14 mouse cellular contexts compared by ENCODE assay signal in the genomic region with DNA sequence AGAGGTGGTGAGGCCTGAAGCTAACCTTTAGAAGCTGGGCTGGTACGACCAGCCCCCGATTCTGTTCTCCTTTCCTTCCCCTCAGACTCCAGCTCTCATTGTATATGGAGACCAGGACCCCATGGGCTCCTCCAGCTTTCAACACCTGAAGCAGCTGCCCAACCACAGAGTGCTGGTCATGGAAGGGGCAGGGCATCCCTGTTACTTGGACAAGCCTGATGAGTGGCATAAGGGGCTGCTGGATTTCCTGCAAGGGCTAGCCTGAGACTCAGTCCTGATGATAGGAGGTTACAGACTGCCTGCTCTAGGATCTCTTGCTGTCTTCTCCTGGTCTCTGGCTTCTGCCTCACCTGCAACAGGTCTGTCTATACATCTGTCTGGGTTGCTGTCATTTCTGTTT. TPM values are rescaled to one million over a fixed set of nuclear protein-coding genes. Genes with fewer than 3 reads are reported as not detected.
DNase-seq lines count a peak whose midpoint lies in the region; ATAC-seq and TF ChIP-seq lines count a peak whose summit lies in the region.
"Had no signal": no experiment of that assay in that cellular context is flagged by ENCODE, and none has a peak within 500 bp of the region (broad histone marks: within the 10 kb centered on the region; RNA-seq: fewer than 3 reads in every experiment).

No protein-coding gene starts in this region.

- H3K4me3 ChIP-seq in hindbrain, embryonic 10.5 days, result peak overlapping the region; percentile 91
- H3K4me3 ChIP-seq in hindbrain, postnatal 0 days (ENCODE audit: low read length), result no peak overlapping the region
- H3K4me3 ChIP-seq in neural tube, embryonic 12.5 days, result no peak overlapping the region
- no peak overlapping the region for H3K4me3 ChIP-seq in limb, embryonic 11.5 days (ENCODE audit: low read depth, low read length)
- H3K4me3 ChIP-seq in midbrain, embryonic 15.5 days, result no peak overlapping the region

- DNase-seq in hindbrain, embryonic 10.5 days (ENCODE audit: low spot score), result no peak
- no peak for DNase-seq in hindbrain, postnatal 0 days (ENCODE audit: low spot score)
- DNase-seq in neural tube, embryonic 10.5 days (ENCODE audit: extremely low spot score, low spot score), result no peak
- DNase-seq in limb, embryonic 11.5 days (ENCODE audit: low spot score), result no peak
- DNase-seq in gastrocnemius, postnatal 4 days (ENCODE audit: low spot score in 2 of 2), result no peak
- DNase-seq in left cerebral cortex, postnatal 10 days (ENCODE audit: extremely low spot score in 1 of 2, low spot score in 2 of 2), result no peak
- DNase-seq: heart, postnatal 14 days; thymus, postnatal 4 days had no signal

- no peak overlapping the region for H3K9ac ChIP-seq in hindbrain, postnatal 0 days (replicated peaks; ENCODE audit: low read length)
- H3K9ac ChIP-seq in neural tube, embryonic 12.5 days, result 0 out of 2 replicates have a peak overlapping the region, but pooled peaks have one; percentile 93
- no peak overlapping the region; the same call in 1 of the 2 replicates for H3K9ac ChIP-seq in limb, embryonic 11.5 days (ENCODE audit: low read length)
- no peak overlapping the region for H3K9ac ChIP-seq in midbrain, embryonic 15.5 days
- H3K9ac ChIP-seq: intestine, embryonic 15.5 days; liver, embryonic 15.5 days had no signal

- H3K4me1 ChIP-seq in hindbrain, embryonic 10.5 days (replicated peaks), result peaks cover 90% of the 10 kb centered on the region
- peaks cover 30% of the 10 kb centered on the region for H3K4me1 ChIP-seq in hindbrain, postnatal 0 days (ENCODE audit: insufficient read depth, low read length)
- peaks cover 70% of the 10 kb centered on the region for H3K4me1 ChIP-seq in neural tube, embryonic 12.5 days
- H3K4me1 ChIP-seq in limb, embryonic 11.5 days (ENCODE audit: control insufficient read depth, insufficient read depth, low read length), result peaks cover 69% of the 10 kb centered on the region
- H3K4me1 ChIP-seq in midbrain, embryonic 15.5 days, result peaks cover 63% of the 10 kb centered on the region

- intact Hi-C loops in left cerebral cortex, postnatal 10 days (cut with DNase I), result no loop called here

- no peaks in the 10 kb centered on the region for H3K9me3 ChIP-seq in hindbrain, embryonic 10.5 days
- no peaks in the 10 kb centered on the region for H3K9me3 ChIP-seq in hindbrain, postnatal 0 days (ENCODE audit: low read length)
- no peaks in the 10 kb centered on the region for H3K9me3 ChIP-seq in neural tube, embryonic 12.5 days
- H3K9me3 ChIP-seq in limb, embryonic 11.5 days (ENCODE audit: control insufficient read depth, low read length), result no peaks in the 10 kb centered on the region
- no peaks in the 10 kb centered on the region for H3K9me3 ChIP-seq in midbrain, embryonic 15.5 days
- H3K9me3 ChIP-seq: intestine, embryonic 15.5 days; liver, embryonic 15.5 days had no signal

- H3K36me3 ChIP-seq in hindbrain, embryonic 10.5 days, result peaks cover 9% of the 10 kb centered on the region
- H3K36me3 ChIP-seq in hindbrain, postnatal 0 days (ENCODE audit: insufficient read depth, low read length), result no peaks in the 10 kb centered on the region
- H3K36me3 ChIP-seq in neural tube, embryonic 12.5 days, result no peaks in the 10 kb centered on the region
- H3K36me3 ChIP-seq in limb, embryonic 11.5 days (ENCODE audit: control insufficient read depth, insufficient read depth, low read length), result no peaks in the 10 kb centered on the region; the same call in 1 of the 2 replicates
- no peaks in the 10 kb centered on the region for H3K36me3 ChIP-seq in midbrain, embryonic 15.5 days (replicated peaks)
- H3K36me3 ChIP-seq: intestine, embryonic 15.5 days; liver, embryonic 15.5 days had no signal

- 49% methylated on average over 2 of the region's 2 CpGs for WGBS in hindbrain, embryonic 10.5 days
- WGBS in hindbrain, postnatal 0 days, result 79% methylated on average over 2 of the region's 2 CpGs
- WGBS in neural tube, embryonic 12.5 days, result 61% methylated on average over 2 of the region's 2 CpGs
- WGBS in limb, embryonic 11.5 days, result 33% methylated on average over 2 of the region's 2 CpGs
- 69% methylated on average over 2 of the region's 2 CpGs for WGBS in midbrain, embryonic 15.5 days

- H3K27ac ChIP-seq in hindbrain, embryonic 10.5 days, result peak overlapping the region; percentile 97
- H3K27ac ChIP-seq in hindbrain, postnatal 0 days, result no peak overlapping the region
- no peak overlapping the region for H3K27ac ChIP-seq in neural tube, embryonic 12.5 days
- H3K27ac ChIP-seq in limb, embryonic 11.5 days (replicated peaks; ENCODE audit: low read depth, low read length), result 0 out of 2 replicates have a peak overlapping the region, but pooled peaks have one; percentile 14
- H3K27ac ChIP-seq in midbrain, embryonic 15.5 days, result peak overlapping the region; percentile 91
- H3K27ac ChIP-seq: intestine, embryonic 15.5 days; liver, embryonic 15.5 days had no signal

- peaks cover 4% of the 10 kb centered on the region; the same call in 1 of the 2 replicates for H3K27me3 ChIP-seq in hindbrain, embryonic 10.5 days (ENCODE audit: insufficient read depth, poor library complexity, severe bottlenecking)
- H3K27me3 ChIP-seq in hindbrain, postnatal 0 days (ENCODE audit: insufficient read depth, low read length), result no peaks in the 10 kb centered on the region
- no peaks in the 10 kb centered on the region for H3K27me3 ChIP-seq in neural tube, embryonic 12.5 days (replicated peaks)
- H3K27me3 ChIP-seq in limb, embryonic 11.5 days (ENCODE audit: control insufficient read depth, insufficient read depth, low read length), result no peaks in the 10 kb centered on the region
- H3K27me3 ChIP-seq in midbrain, embryonic 15.5 days (replicated peaks), result no peaks in the 10 kb centered on the region
- H3K27me3 ChIP-seq: intestine, embryonic 15.5 days had no signal

- H3K4me2 ChIP-seq in hindbrain, postnatal 0 days (ENCODE audit: low read depth, low read length), result no peak overlapping the region
- H3K4me2 ChIP-seq in neural tube, embryonic 12.5 days (replicated peaks), result peak overlapping the region; percentile 92
- peak overlapping the region; percentile 79 for H3K4me2 ChIP-seq in limb, embryonic 11.5 days (ENCODE audit: low read depth, severe bottlenecking)
- no peak overlapping the region for H3K4me2 ChIP-seq in midbrain, embryonic 15.5 days

- TF ChIP-seq CTCF in hindbrain, postnatal 0 days (IDR thresholded peaks at IDR 0.05; ENCODE audit: low read depth), result no peak

- ATAC-seq in hindbrain, postnatal 0 days, result no peak
- ATAC-seq in neural tube, embryonic 12.5 days (ENCODE audit: low FRiP score, low read depth), result no peak
- no peak for ATAC-seq in limb, embryonic 11.5 days (ENCODE audit: insufficient number of reproducible peaks, low FRiP score, low TSS enrichment, low read depth)
- ATAC-seq in midbrain, embryonic 15.5 days (replicated peaks), result no peak
- ATAC-seq: intestine, embryonic 15.5 days had no signal

RNA-seq across cellular contexts. Expression of a gene that starts 1.2 kb away (rescaled TPM):
- polyA plus RNA-seq in hindbrain, embryonic 10.5 days (2016; fragmentation: Nextera tagmentation; extraction: Ambion mirVana), result 395 and 430 TPM in 2 replicates
- total RNA-seq in hindbrain, postnatal 0 days (2014; rRNA removed), result 623 and 719 TPM in 2 replicates
- 214 and 228 TPM in 2 replicates for polyA plus RNA-seq in hindbrain, postnatal 0 days (2015; fragmentation: Nextera tagmentation; extraction: Ambion mirVana)
- 358 and 362 TPM in 2 replicates for polyA plus RNA-seq in neural tube, embryonic 12.5 days (2016; fragmentation: Nextera tagmentation; extraction: Ambion mirVana)
- 162 and 172 TPM in 2 replicates for polyA plus RNA-seq in limb, embryonic 11.5 days (2014; fragmentation: Nextera tagmentation; extraction: Ambion mirVana)
- polyA plus RNA-seq in midbrain, embryonic 15.5 days (2015; fragmentation: Nextera tagmentation; extraction: Ambion mirVana), result 295 and 310 TPM in 2 replicates
- total RNA-seq in gastrocnemius, postnatal 4 days (2021), result 10 to 100 TPM; 83.6 to 84.9 TPM
- 100 to 1,000 TPM; 222 to 242 TPM for total RNA-seq in left cerebral cortex, postnatal 10 days (2021)

RNA-seq across cellular contexts. Expression of a gene that starts 4.4 kb away (rescaled TPM):
- polyA plus RNA-seq in hindbrain, embryonic 10.5 days (2016; fragmentation: Nextera tagmentation; extraction: Ambion mirVana), result 39.7 and 41.9 TPM in 2 replicates
- 59.6 and 62.1 TPM in 2 replicates for total RNA-seq in hindbrain, postnatal 0 days (2014; rRNA removed)
- polyA plus RNA-seq in hindbrain, postnatal 0 days (2015; fragmentation: Nextera tagmentation; extraction: Ambion mirVana), result 66.8 and 69.2 TPM in 2 replicates
- 34.6 and 38.0 TPM in 2 replicates for polyA plus RNA-seq in neural tube, embryonic 12.5 days (2016; fragmentation: Nextera tagmentation; extraction: Ambion mirVana)
- polyA plus RNA-seq in limb, embryonic 11.5 days (2014; fragmentation: Nextera tagmentation; extraction: Ambion mirVana), result 39.6 and 43.2 TPM in 2 replicates
- 71.2 and 71.3 TPM in 2 replicates for polyA plus RNA-seq in midbrain, embryonic 15.5 days (2015; fragmentation: Nextera tagmentation; extraction: Ambion mirVana)
- total RNA-seq in gastrocnemius, postnatal 4 days (2021), result 10 to 100 TPM; 18.5 to 19.1 TPM
- total RNA-seq in left cerebral cortex, postnatal 10 days (2021), result 10 to 100 TPM; 55.7 to 59.6 TPM
- total RNA-seq: monocyte, adult 5-6 weeks had no signal

RNA-seq across cellular contexts. Expression of a gene that starts 4.6 kb away (rescaled TPM):
- polyA plus RNA-seq in hindbrain, embryonic 10.5 days (2016; fragmentation: Nextera tagmentation; extraction: Ambion mirVana), result 5.7 and 6.0 TPM in 2 replicates
- total RNA-seq in hindbrain, postnatal 0 days (2014; rRNA removed), result 20.6 and 26.8 TPM in 2 replicates
- polyA plus RNA-seq in hindbrain, postnatal 0 days (2015; fragmentation: Nextera tagmentation; extraction: Ambion mirVana), result 12.4 and 16.8 TPM in 2 replicates
- 5.7 and 6.0 TPM in 2 replicates for polyA plus RNA-seq in neural tube, embryonic 12.5 days (2016; fragmentation: Nextera tagmentation; extraction: Ambion mirVana)
- 7.9 and 9.3 TPM in 2 replicates for polyA plus RNA-seq in limb, embryonic 11.5 days (2014; fragmentation: Nextera tagmentation; extraction: Ambion mirVana)
- polyA plus RNA-seq in midbrain, embryonic 15.5 days (2015; fragmentation: Nextera tagmentation; extraction: Ambion mirVana), result 8.9 and 11.0 TPM in 2 replicates
- 10 to 100 TPM in 1 of 2 experiments, 1 to 10 TPM in 1; 8.8 to 10.3 TPM for total RNA-seq in gastrocnemius, postnatal 4 days (2021)
- 10 to 100 TPM in 1 of 2 experiments, 1 to 10 TPM in 1; 9.7 to 10.3 TPM for total RNA-seq in left cerebral cortex, postnatal 10 days (2021)

RNA-seq across cellular contexts. Expression of a gene that starts 13.8 kb away (rescaled TPM):
- 36.7 and 37.0 TPM in 2 replicates for polyA plus RNA-seq in hindbrain, embryonic 10.5 days (2016; fragmentation: Nextera tagmentation; extraction: Ambion mirVana)
- total RNA-seq in hindbrain, postnatal 0 days (2014; rRNA removed), result 19.3 and 28.0 TPM in 2 replicates
- 22.2 and 23.0 TPM in 2 replicates for polyA plus RNA-seq in hindbrain, postnatal 0 days (2015; fragmentation: Nextera tagmentation; extraction: Ambion mirVana)
- 31.0 and 32.7 TPM in 2 replicates for polyA plus RNA-seq in neural tube, embryonic 12.5 days (2016; fragmentation: Nextera tagmentation; extraction: Ambion mirVana)
- polyA plus RNA-seq in limb, embryonic 11.5 days (2014; fragmentation: Nextera tagmentation; extraction: Ambion mirVana), result 41.9 and 42.6 TPM in 2 replicates
- polyA plus RNA-seq in midbrain, embryonic 15.5 days (2015; fragmentation: Nextera tagmentation; extraction: Ambion mirVana), result 20.7 TPM in 2 replicates
- total RNA-seq in gastrocnemius, postnatal 4 days (2021), result 10 to 100 TPM; 13.4 to 13.5 TPM
- total RNA-seq in left cerebral cortex, postnatal 10 days (2021), result 1 to 10 TPM; 9.2 to 9.3 TPM

RNA-seq across cellular contexts. Expression of a gene that starts 13.8 kb away (rescaled TPM):
- 0.10 and 0.17 TPM in 2 replicates for polyA plus RNA-seq in hindbrain, embryonic 10.5 days (2016; fragmentation: Nextera tagmentation; extraction: Ambion mirVana)
- total RNA-seq in hindbrain, postnatal 0 days (2014; rRNA removed), result 1.9 and 3.1 TPM in 2 replicates
- 3.2 TPM in 2 replicates for polyA plus RNA-seq in hindbrain, postnatal 0 days (2015; fragmentation: Nextera tagmentation; extraction: Ambion mirVana)
- polyA plus RNA-seq in neural tube, embryonic 12.5 days (2016; fragmentation: Nextera tagmentation; extraction: Ambion mirVana), result 0.52 and 0.66 TPM in 2 replicates
- 0.24 and 0.58 TPM in 2 replicates for polyA plus RNA-seq in limb, embryonic 11.5 days (2014; fragmentation: Nextera tagmentation; extraction: Ambion mirVana)
- 1.2 and 1.4 TPM in 2 replicates for polyA plus RNA-seq in midbrain, embryonic 15.5 days (2015; fragmentation: Nextera tagmentation; extraction: Ambion mirVana)
- under 1 TPM; 0.44 to 0.65 TPM for total RNA-seq in gastrocnemius, postnatal 4 days (2021)
- total RNA-seq in left cerebral cortex, postnatal 10 days (2021), result 1 to 10 TPM; 2.2 to 2.8 TPM
- total RNA-seq: granulocyte monocyte progenitor cell, adult 5-6 weeks had no signal
- polyA plus RNA-seq: liver, embryonic 15.5 days had no signal

Comparison
In these comparisons a context has a peak if more than half of its experiments do, and no peak if none do; other contexts are left out.
1. H3K27ac ChIP-seq: peak in hindbrain, embryonic 10.5 days (single experiment), limb, embryonic 11.5 days (single experiment) and midbrain, embryonic 15.5 days (single experiment); none in hindbrain, postnatal 0 days (single experiment) and neural tube, embryonic 12.5 days (single experiment).
2. H3K4me2 ChIP-seq: peak in neural tube, embryonic 12.5 days (single experiment) and limb, embryonic 11.5 days (single experiment); none in hindbrain, postnatal 0 days (single experiment) and midbrain, embryonic 15.5 days (single experiment).